In genomic region chr7:109276622-109277021, GRCm38 (mm10) we compare ENCODE assay signal across 9 mouse cellular contexts.
DNase-seq lines count a peak whose midpoint lies in the region; ATAC-seq lines count a peak whose summit lies in the region.
"Had no signal": no experiment of that assay in that cellular context is flagged by ENCODE, and none has a peak within 500 bp of the region (broad histone marks: within the 10 kb centered on the region; RNA-seq: fewer than 3 reads in every experiment).

No protein-coding gene starts in this region.

- H3K9me3 ChIP-seq in heart, embryonic 12.5 days (replicated peaks): no peaks in the 10 kb centered on the region
- H3K9me3 ChIP-seq in neural tube, embryonic 15.5 days (replicated peaks): no peaks in the 10 kb centered on the region
- no peaks in the 10 kb centered on the region for H3K9me3 ChIP-seq in heart, embryonic 10.5 days
- H3K9me3 ChIP-seq in stomach, embryonic 16.5 days (replicated peaks; ENCODE audit: control insufficient read depth, low read length): no peaks in the 10 kb centered on the region
- H3K9me3 ChIP-seq: embryonic facial prominence, embryonic 12.5 days had no signal

- no peak overlapping the region for H3K4me3 ChIP-seq in heart, embryonic 12.5 days
- H3K4me3 ChIP-seq in neural tube, embryonic 15.5 days (replicated peaks): no peak overlapping the region
- H3K4me3 ChIP-seq in heart, embryonic 10.5 days: no peak overlapping the region
- H3K4me3 ChIP-seq in stomach, embryonic 16.5 days (replicated peaks; ENCODE audit: low read length): no peak overlapping the region
- H3K4me3 ChIP-seq: embryonic facial prominence, embryonic 12.5 days had no signal

- H3K4me1 ChIP-seq in heart, embryonic 12.5 days (replicated peaks): no peaks in the 10 kb centered on the region
- H3K4me1 ChIP-seq in neural tube, embryonic 15.5 days: no peaks in the 10 kb centered on the region
- H3K4me1 ChIP-seq in heart, embryonic 10.5 days: no peaks in the 10 kb centered on the region
- peaks cover 7% of the 10 kb centered on the region; the same call in 1 of the 2 replicates for H3K4me1 ChIP-seq in stomach, embryonic 16.5 days (ENCODE audit: control insufficient read depth, insufficient read depth, low read length)

- no peak for ATAC-seq in heart, embryonic 12.5 days (ENCODE audit: insufficient number of reproducible peaks, low FRiP score)
- no peak for ATAC-seq in neural tube, embryonic 15.5 days (ENCODE audit: low FRiP score)
- peak; percentile 28; the same call in 1 of the 2 replicates for ATAC-seq in stomach, embryonic 16.5 days (ENCODE audit: insufficient read depth, low FRiP score)
- no peak for ATAC-seq in inflammation-experienced regulatory T-cells, adult 6 months

- no peak overlapping the region for H3K4me2 ChIP-seq in heart, embryonic 12.5 days
- no peak overlapping the region for H3K4me2 ChIP-seq in neural tube, embryonic 15.5 days
- H3K4me2 ChIP-seq in stomach, embryonic 16.5 days (ENCODE audit: low read depth, low read length): no peak overlapping the region
- H3K4me2 ChIP-seq: embryonic facial prominence, embryonic 12.5 days had no signal

- WGBS in heart, embryonic 12.5 days: 70% methylated on average over 3 of the region's 3 CpGs
- 70% methylated on average over 3 of the region's 3 CpGs for WGBS in neural tube, embryonic 15.5 days
- WGBS in heart, embryonic 10.5 days: 79% methylated on average over 3 of the region's 3 CpGs
- WGBS in stomach, embryonic 16.5 days: 65% methylated on average over 3 of the region's 3 CpGs

- no peaks in the 10 kb centered on the region for H3K36me3 ChIP-seq in heart, embryonic 12.5 days
- H3K36me3 ChIP-seq in neural tube, embryonic 15.5 days: no peaks in the 10 kb centered on the region
- H3K36me3 ChIP-seq in heart, embryonic 10.5 days: no peaks in the 10 kb centered on the region
- no peaks in the 10 kb centered on the region for H3K36me3 ChIP-seq in stomach, embryonic 16.5 days (ENCODE audit: control insufficient read depth, insufficient read depth, low read length)
- H3K36me3 ChIP-seq: embryonic facial prominence, embryonic 12.5 days had no signal

- no peak overlapping the region for H3K27ac ChIP-seq in heart, embryonic 12.5 days (ENCODE audit: poor library complexity, severe bottlenecking)
- no peak overlapping the region for H3K27ac ChIP-seq in neural tube, embryonic 15.5 days (replicated peaks)
- no peak overlapping the region for H3K27ac ChIP-seq in heart, embryonic 10.5 days
- no peak overlapping the region for H3K27ac ChIP-seq in stomach, embryonic 16.5 days (ENCODE audit: low read length)

- peaks cover 7% of the 10 kb centered on the region for H3K27me3 ChIP-seq in heart, embryonic 12.5 days (replicated peaks)
- H3K27me3 ChIP-seq in neural tube, embryonic 15.5 days (replicated peaks): 0 out of 2 replicates have a peak, but pooled peaks cover 3% of the 10 kb centered on the region
- H3K27me3 ChIP-seq in heart, embryonic 10.5 days (ENCODE audit: insufficient read depth, poor library complexity, severe bottlenecking): 0 out of 2 replicates have a peak, but pooled peaks cover 7% of the 10 kb centered on the region
- no peaks in the 10 kb centered on the region for H3K27me3 ChIP-seq in stomach, embryonic 16.5 days (ENCODE audit: control insufficient read depth, insufficient read depth, low read length)
- H3K27me3 ChIP-seq: embryonic facial prominence, embryonic 12.5 days had no signal

- peak; percentile 89 for DNase-seq in heart, adult 11 months
- peak; percentile 13 for DNase-seq in neural tube, embryonic 10.5 days (ENCODE audit: extremely low spot score, low spot score)
- peak; percentile 71 for DNase-seq in heart, embryonic 10.5 days (ENCODE audit: low spot score)
- DNase-seq in frontal cortex, postnatal 25 days (ENCODE audit: low spot score in 2 of 2): no peak

- H3K9ac ChIP-seq in heart, embryonic 12.5 days: no peak overlapping the region
- H3K9ac ChIP-seq in neural tube, embryonic 15.5 days (replicated peaks): no peak overlapping the region
- no peak overlapping the region for H3K9ac ChIP-seq in stomach, embryonic 16.5 days (ENCODE audit: low read length)
- H3K9ac ChIP-seq: embryonic facial prominence, embryonic 12.5 days had no signal

Comparison
In these comparisons a context has a peak if more than half of its experiments do, and no peak if none do; other contexts are left out.
1. DNase-seq: peak in heart, adult 11 months (single experiment), neural tube, embryonic 10.5 days (single experiment) and heart, embryonic 10.5 days (single experiment); none in frontal cortex, postnatal 25 days (0 of 2).